In the genomic region with DNA sequence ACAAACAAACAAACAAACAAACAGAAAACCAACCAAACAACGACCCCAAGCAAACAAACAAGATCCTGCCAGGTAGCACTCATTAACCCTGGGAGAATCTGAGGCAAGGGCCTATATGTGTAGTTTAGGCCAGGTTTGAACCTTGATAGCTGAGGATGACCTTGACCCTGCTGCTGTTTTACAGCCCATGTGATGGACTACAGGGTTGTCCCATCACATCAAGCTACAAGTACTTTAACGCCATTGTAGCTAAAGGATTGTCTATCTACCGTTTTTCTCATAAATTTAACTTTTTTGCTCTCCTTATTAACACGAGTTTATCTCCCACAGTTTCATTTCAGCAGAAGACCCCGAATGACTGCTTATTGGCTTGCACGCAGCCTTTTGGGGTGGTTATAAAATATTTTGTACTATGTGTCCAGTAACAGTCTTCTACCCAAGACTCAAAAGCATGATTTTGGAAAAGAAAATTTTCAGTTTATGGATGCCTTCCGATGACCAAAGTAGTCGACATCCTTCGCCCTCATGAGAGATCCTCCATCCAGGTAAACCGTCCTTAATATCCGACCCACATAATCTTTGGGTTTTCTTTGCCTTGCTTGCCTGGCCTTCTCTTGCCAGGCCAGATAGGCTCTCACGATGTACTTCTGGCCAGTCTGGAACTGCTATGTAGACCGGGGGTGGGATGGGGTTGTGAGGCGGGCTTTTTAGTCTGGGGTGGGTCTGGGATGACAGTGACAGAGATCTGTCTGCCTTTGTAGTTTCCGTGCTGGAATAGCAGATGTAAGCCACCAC, we compare ENCODE assay signal across 8 mouse cellular contexts. TPM values are rescaled to one million over a fixed set of nuclear protein-coding genes. Genes with fewer than 3 reads are reported as not detected.
A peak's percentile ranks its signal among the peaks of the same experiment; 100 is the strongest.
DNase-seq lines count a peak whose midpoint lies in the region; ATAC-seq lines count a peak whose summit lies in the region.

No protein-coding gene starts in this region.

- WGBS in kidney, embryonic 16.5 days = 51% methylated on average over 15 of the region's 15 CpGs
- WGBS in embryonic facial prominence, embryonic 13.5 days = 53% methylated on average over 15 of the region's 15 CpGs
- 52% methylated on average over 15 of the region's 15 CpGs for WGBS in intestine, embryonic 16.5 days
- WGBS in neural tube, embryonic 11.5 days = 53% methylated on average over 15 of the region's 15 CpGs

- H3K9ac ChIP-seq in kidney, embryonic 16.5 days (replicated peaks; ENCODE audit: low read length) = peak overlapping the region; percentile 23
- peak overlapping the region; percentile 64 for H3K9ac ChIP-seq in embryonic facial prominence, embryonic 13.5 days
- no peak overlapping the region for H3K9ac ChIP-seq in intestine, embryonic 16.5 days (ENCODE audit: low read depth, low read length)
- no peak overlapping the region for H3K9ac ChIP-seq in neural tube, embryonic 11.5 days (ENCODE audit: low read length)

- H3K9me3 ChIP-seq in kidney, embryonic 16.5 days (ENCODE audit: low read length) = no peaks in the 10 kb centered on the region
- H3K9me3 ChIP-seq in embryonic facial prominence, embryonic 13.5 days = no peaks in the 10 kb centered on the region
- H3K9me3 ChIP-seq in intestine, embryonic 16.5 days (ENCODE audit: control insufficient read depth, low read length) = no peaks in the 10 kb centered on the region
- H3K9me3 ChIP-seq in neural tube, embryonic 11.5 days (ENCODE audit: control insufficient read depth, low read length) = no peaks in the 10 kb centered on the region

- H3K27ac ChIP-seq in kidney, embryonic 16.5 days (ENCODE audit: low read length) = no peak overlapping the region
- H3K27ac ChIP-seq in embryonic facial prominence, embryonic 13.5 days = no peak overlapping the region
- H3K27ac ChIP-seq in intestine, embryonic 16.5 days (ENCODE audit: low read length) = no peak overlapping the region
- no peak overlapping the region for H3K27ac ChIP-seq in neural tube, embryonic 11.5 days (ENCODE audit: low read depth, low read length)

- peaks cover 10% of the 10 kb centered on the region for H3K4me1 ChIP-seq in kidney, embryonic 16.5 days (ENCODE audit: insufficient read depth, low read length)
- H3K4me1 ChIP-seq in embryonic facial prominence, embryonic 13.5 days = peaks cover 4% of the 10 kb centered on the region
- H3K4me1 ChIP-seq in intestine, embryonic 16.5 days (ENCODE audit: control insufficient read depth, insufficient read depth, low read length) = 0 out of 2 replicates have a peak, but pooled peaks cover 3% of the 10 kb centered on the region
- no peaks in the 10 kb centered on the region for H3K4me1 ChIP-seq in neural tube, embryonic 11.5 days (ENCODE audit: control insufficient read depth, insufficient read depth, low read length)

- DNase-seq in kidney, adult 18-20 months = no peak
- DNase-seq in neural tube, embryonic 11.5 days (ENCODE audit: low spot score) = peak; percentile 30
- no peak for DNase-seq in spleen, postnatal 4 days (ENCODE audit: low spot score in 2 of 2)
- no peak for DNase-seq in layer of hippocampus, adult 18-20 months (ENCODE audit: low spot score in 2 of 2)
- no peak for DNase-seq in cerebellum, adult 18-20 months

- H3K4me2 ChIP-seq in kidney, embryonic 16.5 days (replicated peaks; ENCODE audit: low read depth, low read length) = peak overlapping the region; percentile 43
- peak overlapping the region; percentile 74 for H3K4me2 ChIP-seq in embryonic facial prominence, embryonic 13.5 days
- H3K4me2 ChIP-seq in intestine, embryonic 16.5 days (ENCODE audit: low read depth, low read length) = peak overlapping the region; percentile 53
- H3K4me2 ChIP-seq in neural tube, embryonic 11.5 days (ENCODE audit: low read depth) = peak overlapping the region; percentile 36

- ATAC-seq in kidney, embryonic 16.5 days (ENCODE audit: low FRiP score, low TSS enrichment) = no peak
- no peak for ATAC-seq in embryonic facial prominence, embryonic 13.5 days (ENCODE audit: insufficient number of reproducible peaks, insufficient read depth, low FRiP score, low TSS enrichment, low read depth)
- ATAC-seq in intestine, embryonic 16.5 days = no peak
- ATAC-seq in neural tube, embryonic 11.5 days (ENCODE audit: insufficient read depth, low FRiP score, low TSS enrichment) = no peak

- H3K36me3 ChIP-seq in kidney, embryonic 16.5 days (ENCODE audit: insufficient read depth, low read length) = no peaks in the 10 kb centered on the region
- no peaks in the 10 kb centered on the region for H3K36me3 ChIP-seq in embryonic facial prominence, embryonic 13.5 days
- H3K36me3 ChIP-seq in intestine, embryonic 16.5 days (ENCODE audit: control insufficient read depth, insufficient read depth, low read length) = no peaks in the 10 kb centered on the region
- H3K36me3 ChIP-seq in neural tube, embryonic 11.5 days (ENCODE audit: control insufficient read depth, insufficient read depth, low read length) = no peaks in the 10 kb centered on the region

- H3K27me3 ChIP-seq in kidney, embryonic 16.5 days (ENCODE audit: insufficient read depth, low read length) = no peaks in the 10 kb centered on the region
- H3K27me3 ChIP-seq in embryonic facial prominence, embryonic 13.5 days = no peaks in the 10 kb centered on the region
- H3K27me3 ChIP-seq in intestine, embryonic 16.5 days (replicated peaks; ENCODE audit: control insufficient read depth, insufficient read depth, low read length) = no peaks in the 10 kb centered on the region
- no peaks in the 10 kb centered on the region for H3K27me3 ChIP-seq in neural tube, embryonic 11.5 days (ENCODE audit: control insufficient read depth, insufficient read depth, low read length)

- H3K4me3 ChIP-seq in kidney, embryonic 16.5 days (ENCODE audit: low read length) = peak overlapping the region; percentile 26
- peak overlapping the region; percentile 55 for H3K4me3 ChIP-seq in embryonic facial prominence, embryonic 13.5 days
- peak overlapping the region; percentile 32 for H3K4me3 ChIP-seq in intestine, embryonic 16.5 days (ENCODE audit: low read length)
- H3K4me3 ChIP-seq in neural tube, embryonic 11.5 days (ENCODE audit: low read depth, low read length) = peak overlapping the region; percentile 45

RNA-seq across cellular contexts. Expression of gene Hist1h4h, which starts 14.8 kb away (rescaled TPM):
- 4.5 and 5.6 TPM in 2 replicates for polyA plus RNA-seq in kidney, embryonic 16.5 days (2015; fragmentation: Nextera tagmentation; extraction: Ambion mirVana)
- polyA plus RNA-seq in embryonic facial prominence, embryonic 13.5 days (2015; fragmentation: Nextera tagmentation; extraction: Ambion mirVana) = 7.3 and 7.9 TPM in 2 replicates
- polyA plus RNA-seq in intestine, embryonic 16.5 days (2015; fragmentation: Nextera tagmentation; extraction: Ambion mirVana) = 3.5 and 3.7 TPM in 2 replicates
- polyA plus RNA-seq in neural tube, embryonic 11.5 days (2014; fragmentation: Nextera tagmentation; extraction: Ambion mirVana) = 3.4 and 6.8 TPM in 2 replicates
- 100 to 1,000 TPM; 331 to 357 TPM for total RNA-seq in layer of hippocampus, adult 18-20 months (2021)

RNA-seq across cellular contexts. Expression of gene Hist1h2af, which starts 17.7 kb away (rescaled TPM):
- 4.3 TPM in 2 replicates for polyA plus RNA-seq in kidney, embryonic 16.5 days (2015; fragmentation: Nextera tagmentation; extraction: Ambion mirVana)
- 6.6 and 13.4 TPM in 2 replicates for polyA plus RNA-seq in embryonic facial prominence, embryonic 13.5 days (2015; fragmentation: Nextera tagmentation; extraction: Ambion mirVana)
- polyA plus RNA-seq in intestine, embryonic 16.5 days (2015; fragmentation: Nextera tagmentation; extraction: Ambion mirVana) = 2.5 and 3.6 TPM in 2 replicates
- 1.6 and 2.1 TPM in 2 replicates for polyA plus RNA-seq in neural tube, embryonic 11.5 days (2014; fragmentation: Nextera tagmentation; extraction: Ambion mirVana)
- total RNA-seq in layer of hippocampus, adult 18-20 months (2021) = 1 to 10 TPM in 1 of 2 experiments, not detected in 1; 3.0 TPM

RNA-seq across cellular contexts. Expression of gene Hist1h3g, which starts 19.2 kb away (rescaled TPM):
- 4.6 and 6.0 TPM in 2 replicates for polyA plus RNA-seq in kidney, embryonic 16.5 days (2015; fragmentation: Nextera tagmentation; extraction: Ambion mirVana)
- 5.3 and 6.7 TPM in 2 replicates for polyA plus RNA-seq in embryonic facial prominence, embryonic 13.5 days (2015; fragmentation: Nextera tagmentation; extraction: Ambion mirVana)
- 2.6 and 3.7 TPM in 2 replicates for polyA plus RNA-seq in intestine, embryonic 16.5 days (2015; fragmentation: Nextera tagmentation; extraction: Ambion mirVana)
- 3.3 and 4.3 TPM in 2 replicates for polyA plus RNA-seq in neural tube, embryonic 11.5 days (2014; fragmentation: Nextera tagmentation; extraction: Ambion mirVana)
- 1 to 10 TPM; 2.1 to 4.9 TPM for total RNA-seq in layer of hippocampus, adult 18-20 months (2021)

RNA-seq across cellular contexts. Expression of gene Hist1h2bh, which starts 27.2 kb away (rescaled TPM):
- 0.64 and 0.92 TPM in 2 replicates for polyA plus RNA-seq in kidney, embryonic 16.5 days (2015; fragmentation: Nextera tagmentation; extraction: Ambion mirVana)
- polyA plus RNA-seq in embryonic facial prominence, embryonic 13.5 days (2015; fragmentation: Nextera tagmentation; extraction: Ambion mirVana) = 0.98 and 1.4 TPM in 2 replicates
- 0.65 and 0.94 TPM in 2 replicates for polyA plus RNA-seq in intestine, embryonic 16.5 days (2015; fragmentation: Nextera tagmentation; extraction: Ambion mirVana)
- polyA plus RNA-seq in neural tube, embryonic 11.5 days (2014; fragmentation: Nextera tagmentation; extraction: Ambion mirVana) = 0.82 and 1.3 TPM in 2 replicates
- total RNA-seq in layer of hippocampus, adult 18-20 months (2021) = under 1 TPM; 0.43 to 0.54 TPM

RNA-seq across cellular contexts. Expression of gene Btn2a2, which starts 27.4 kb away (rescaled TPM):
- 0.50 and 0.54 TPM in 2 replicates for polyA plus RNA-seq in kidney, embryonic 16.5 days (2015; fragmentation: Nextera tagmentation; extraction: Ambion mirVana)
- polyA plus RNA-seq in embryonic facial prominence, embryonic 13.5 days (2015; fragmentation: Nextera tagmentation; extraction: Ambion mirVana) = 1.5 and 1.7 TPM in 2 replicates
- 0.12 TPM in 2 replicates for polyA plus RNA-seq in intestine, embryonic 16.5 days (2015; fragmentation: Nextera tagmentation; extraction: Ambion mirVana)
- polyA plus RNA-seq in neural tube, embryonic 11.5 days (2014; fragmentation: Nextera tagmentation; extraction: Ambion mirVana) = 0.65 and 0.81 TPM in 2 replicates
- total RNA-seq in layer of hippocampus, adult 18-20 months (2021) = 1 to 10 TPM in 1 of 2 experiments, under 1 TPM in 1; 0.91 to 1.4 TPM

Comparison
In these comparisons a context has a peak if more than half of its experiments do, and no peak if none do; other contexts are left out.
1. H3K9ac ChIP-seq: peak in kidney, embryonic 16.5 days (single experiment) and embryonic facial prominence, embryonic 13.5 days (single experiment); none in intestine, embryonic 16.5 days (single experiment) and neural tube, embryonic 11.5 days (single experiment).
2. Peak in every context shown above with its lines, with median percentiles within 50 percentile points of each other: H3K4me2 ChIP-seq and H3K4me3 ChIP-seq.